Mouse (Mus musculus): Measurements from ENCODE around the gene Tlr2.

Gene Tlr2

GRCm38 (mm10) chr3:83828145-83828611 is 13.4 kb downstream of the Tlr2 start:
- no peak for DNase-seq (ENCODE audit: low spot score)

- no peak for DNase-seq (ENCODE audit: low spot score)
Observed at GRCm38 (mm10) chr3:83827684-83828083, 13.9 kb downstream of the Tlr2 start.

- no peak for DNase-seq (ENCODE audit: low spot score)
Observed at GRCm38 (mm10) chr3:83823774-83824173, 17.8 kb downstream of the Tlr2 start.

GRCm38 (mm10) chr3:83816372-83816925 is 25.1 kb downstream of the Tlr2 start:
- no peak for DNase-seq (ENCODE audit: low spot score)

- DNase-seq (ENCODE audit: low spot score) = no peak
Observed at GRCm38 (mm10) chr3:83812863-83813262, 28.7 kb downstream of the Tlr2 start.

- no peak for DNase-seq (ENCODE audit: low spot score)
Observed at GRCm38 (mm10) chr3:83811987-83812386, 29.6 kb downstream of the Tlr2 start.

GRCm38 (mm10) chr3:83808483-83808882 is 33.1 kb downstream of the Tlr2 start:
- DNase-seq (ENCODE audit: low spot score) = no peak

- no peak for DNase-seq (ENCODE audit: low spot score)
Observed at GRCm38 (mm10) chr3:83801649-83802155, 39.9 kb downstream of the Tlr2 start.

- DNase-seq (ENCODE audit: low spot score) = no peak
Observed at GRCm38 (mm10) chr3:83799486-83799885, 42.1 kb downstream of the Tlr2 start.

GRCm38 (mm10) chr3:83797828-83798227 is 43.7 kb downstream of the Tlr2 start:
- peak; percentile 22 for DNase-seq (ENCODE audit: low spot score)

- no peak for DNase-seq (ENCODE audit: low spot score)
Observed at GRCm38 (mm10) chr3:83797098-83797497, 44.5 kb downstream of the Tlr2 start.

GRCm38 (mm10) chr3:83791444-83791843 is 50.1 kb downstream of the Tlr2 start:
- no peak for DNase-seq (ENCODE audit: low spot score)

GRCm38 (mm10) chr3:83789651-83790451 is 51.7 kb downstream of the Tlr2 start:
- DNase-seq (ENCODE audit: low spot score) = no peak

GRCm38 (mm10) chr3:83787776-83788305 is 53.7 kb downstream of the Tlr2 start:
- DNase-seq (ENCODE audit: low spot score) = no peak

- DNase-seq (ENCODE audit: low spot score) = no peak
Observed at GRCm38 (mm10) chr3:83787086-83787485, 54.5 kb downstream of the Tlr2 start.
